Mouse (Mus musculus): ENCODE measurements at regions not wholly inside any gene's neighbourhood (a gene's known extent, or its start where the extent isn't known, plus 50 kb on each side); places are given as distances from the start of the nearest gene placed in this dataset.

DNA sequence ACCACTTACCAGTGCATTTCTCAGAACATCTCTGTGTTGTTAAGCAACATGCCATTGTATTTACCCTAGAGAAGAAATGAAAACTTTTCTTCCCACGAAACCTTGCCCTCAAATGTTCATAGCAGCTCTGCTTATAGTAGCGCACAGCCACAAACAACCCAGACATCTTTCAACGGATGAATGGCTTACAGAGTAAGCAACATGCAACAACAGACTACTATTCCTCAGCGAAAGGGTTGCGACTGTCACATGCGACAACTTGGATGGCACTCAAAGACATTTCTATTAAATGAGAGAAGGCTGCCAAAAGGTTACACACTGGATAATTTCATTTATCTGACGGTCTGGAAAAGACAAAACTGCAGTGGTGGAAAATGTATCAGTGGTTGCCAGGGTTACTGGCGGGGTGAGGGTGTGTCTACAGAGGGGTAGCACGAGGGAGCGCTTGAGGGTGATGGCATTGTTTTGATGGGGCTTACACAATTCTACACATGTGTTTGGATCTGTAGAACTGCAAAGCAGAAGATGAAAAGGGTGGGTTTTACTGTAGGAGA lies 101.0 kb upstream of the 1600014C23Rik start:
- ATAC-seq (ENCODE audit: insufficient number of reproducible peaks, insufficient read depth, low FRiP score, low read depth) = no peak
- H3K9me3 ChIP-seq (ENCODE audit: control insufficient read depth, low read length) = peaks cover 13% of the 10 kb centered on the region; the same call in 1 of the 2 replicates

GRCm38 (mm10) chr17:45830324-45830723 lies 96.7 kb upstream of the 1600014C23Rik start:
- Histone ChIP-seq H3K4me3 (ENCODE audit: control insufficient read depth in 1 of 2, insufficient read depth in 1 of 2, low read depth in 1 of 2, low read length in 2 of 2) (no peak overlapping the region), H3K9ac (ENCODE audit: low read length) (no peak overlapping the region), H3K4me2 (ENCODE audit: low read length) (no peak overlapping the region), H3K4me1 (ENCODE audit: control insufficient read depth in 2 of 2, insufficient read depth in 2 of 2, low read length in 2 of 2) (no peaks in the 10 kb centered on the region), H3K9me3 (ENCODE audit: control insufficient read depth, low read length) (peaks cover 13% of the 10 kb centered on the region; the same call in 1 of the 2 replicates), H3K36me3 (ENCODE audit: control insufficient read depth, insufficient read depth, low read length) (no peaks in the 10 kb centered on the region), H3K27me3 (ENCODE audit: control insufficient read depth, insufficient read depth, low read length) (no peaks in the 10 kb centered on the region), H3K27ac (replicated peaks in 1 of 2; ENCODE audit: control insufficient read depth in 1 of 2, insufficient read depth in 1 of 2, low read depth in 2 of 2, low read length in 2 of 2) (no peak overlapping the region)
- WGBS = 81% methylated on average over 5 of the region's 5 CpGs
- ATAC-seq (ENCODE audit: insufficient number of reproducible peaks, insufficient read depth, low FRiP score, low read depth) = no peak

More for the DNA sequence above, 101.0 kb upstream of the 1600014C23Rik start:
- Histone ChIP-seq H3K9ac (ENCODE audit: low read length) (no peak overlapping the region), H3K4me3 (ENCODE audit: control insufficient read depth in 1 of 2, insufficient read depth in 1 of 2, low read depth in 1 of 2, low read length in 2 of 2) (no peak overlapping the region), H3K27ac (replicated peaks in 1 of 2; ENCODE audit: control insufficient read depth in 1 of 2, insufficient read depth in 1 of 2, low read depth in 2 of 2, low read length in 2 of 2) (no peak overlapping the region), H3K36me3 (ENCODE audit: control insufficient read depth, insufficient read depth, low read length) (no peaks in the 10 kb centered on the region), H3K4me2 (ENCODE audit: low read length) (no peak overlapping the region), H3K27me3 (ENCODE audit: control insufficient read depth, insufficient read depth, low read length) (no peaks in the 10 kb centered on the region), H3K4me1 (ENCODE audit: control insufficient read depth in 2 of 2, insufficient read depth in 2 of 2, low read length in 2 of 2) (no peaks in the 10 kb centered on the region; a peak in 2 of 4 replicates)
- WGBS = 79% methylated on average over 10 of the region's 10 CpGs

- ATAC-seq (ENCODE audit: insufficient number of reproducible peaks, insufficient read depth, low FRiP score, low read depth) = no peak
- Histone ChIP-seq H3K4me2 (ENCODE audit: low read length) (no peak overlapping the region), H3K9ac (ENCODE audit: low read length) (no peak overlapping the region), H3K36me3 (ENCODE audit: control insufficient read depth, insufficient read depth, low read length) (no peaks in the 10 kb centered on the region), H3K27ac (replicated peaks in 1 of 2; ENCODE audit: control insufficient read depth in 1 of 2, insufficient read depth in 1 of 2, low read depth in 2 of 2, low read length in 2 of 2) (no peak overlapping the region), H3K27me3 (ENCODE audit: control insufficient read depth, insufficient read depth, low read length) (peaks cover 6% of the 10 kb centered on the region; the same call in 1 of the 2 replicates), H3K9me3 (ENCODE audit: control insufficient read depth, low read length) (peaks cover 13% of the 10 kb centered on the region; the same call in 1 of the 2 replicates), H3K4me1 (ENCODE audit: control insufficient read depth in 2 of 2, insufficient read depth in 2 of 2, low read length in 2 of 2) (no peaks in the 10 kb centered on the region), H3K4me3 (ENCODE audit: control insufficient read depth in 1 of 2, insufficient read depth in 1 of 2, low read depth in 1 of 2, low read length in 2 of 2) (no peak overlapping the region)
- whole genome bisulfite sequencing = 89% methylated on average over 9 of the region's 9 CpGs
These were observed 95.9 kb upstream of the 1600014C23Rik start for GRCm38 (mm10) chr17:45829571-45829970.

- Histone ChIP-seq H3K4me3 (ENCODE audit: control insufficient read depth in 1 of 2, insufficient read depth in 1 of 2, low read depth in 1 of 2, low read length in 2 of 2) (no peak overlapping the region), H3K9me3 (ENCODE audit: control insufficient read depth, low read length) (peaks cover 13% of the 10 kb centered on the region; the same call in 1 of the 2 replicates), H3K9ac (ENCODE audit: low read length) (no peak overlapping the region), H3K27ac (replicated peaks in 1 of 2; ENCODE audit: control insufficient read depth in 1 of 2, insufficient read depth in 1 of 2, low read depth in 2 of 2, low read length in 2 of 2) (no peak overlapping the region), H3K4me1 (ENCODE audit: control insufficient read depth in 2 of 2, insufficient read depth in 2 of 2, low read length in 2 of 2) (no peaks in the 10 kb centered on the region), H3K36me3 (ENCODE audit: control insufficient read depth, insufficient read depth, low read length) (no peaks in the 10 kb centered on the region), H3K27me3 (ENCODE audit: control insufficient read depth, insufficient read depth, low read length) (peaks cover 6% of the 10 kb centered on the region; the same call in 1 of the 2 replicates), H3K4me2 (ENCODE audit: low read length) (no peak overlapping the region)
- no peak for ATAC-seq (ENCODE audit: insufficient number of reproducible peaks, insufficient read depth, low FRiP score, low read depth)
- 82% methylated on average over 11 of the region's 11 CpGs for WGBS
These were observed 95.2 kb upstream of the 1600014C23Rik start for GRCm38 (mm10) chr17:45828843-45829242.

DNA sequence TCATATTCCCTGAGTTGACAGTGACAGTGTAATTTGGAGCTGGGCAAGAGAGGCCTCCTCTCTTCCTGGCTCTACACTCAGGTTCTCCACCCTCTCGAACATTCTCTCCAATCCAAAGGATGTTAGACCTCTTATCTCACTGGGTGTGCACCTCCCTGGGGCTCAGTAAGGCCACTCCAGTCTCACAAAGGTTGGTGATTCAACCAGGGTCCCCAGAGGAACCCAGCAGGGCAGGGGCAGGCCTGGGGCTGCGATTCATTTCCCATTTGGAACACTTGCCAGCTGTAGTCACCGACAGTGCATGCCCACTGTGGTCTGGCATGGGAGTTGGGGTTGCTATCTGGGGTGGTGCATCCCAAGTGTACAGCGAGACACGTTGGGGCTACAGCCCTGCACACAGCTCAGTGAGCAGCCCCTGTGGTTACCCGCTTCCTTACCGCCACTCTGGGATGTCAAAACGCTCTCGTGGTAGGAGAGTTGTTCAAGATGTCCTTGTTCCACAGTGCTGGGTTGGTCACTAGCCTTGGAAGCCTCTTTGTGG lies 94.7 kb upstream of the 1600014C23Rik start:
- WGBS = 83% methylated on average over 9 of the region's 9 CpGs
- Histone ChIP-seq H3K27ac (replicated peaks in 1 of 2; ENCODE audit: control insufficient read depth in 1 of 2, insufficient read depth in 1 of 2, low read depth in 2 of 2, low read length in 2 of 2) (no peak overlapping the region), H3K36me3 (ENCODE audit: control insufficient read depth, insufficient read depth, low read length) (no peaks in the 10 kb centered on the region), H3K9ac (ENCODE audit: low read length) (no peak overlapping the region), H3K9me3 (ENCODE audit: control insufficient read depth, low read length) (peaks cover 13% of the 10 kb centered on the region; the same call in 1 of the 2 replicates), H3K4me2 (ENCODE audit: low read length) (no peak overlapping the region), H3K27me3 (ENCODE audit: control insufficient read depth, insufficient read depth, low read length) (peaks cover 6% of the 10 kb centered on the region; the same call in 1 of the 2 replicates), H3K4me1 (ENCODE audit: control insufficient read depth in 2 of 2, insufficient read depth in 2 of 2, low read length in 2 of 2) (no peaks in the 10 kb centered on the region), H3K4me3 (ENCODE audit: control insufficient read depth in 1 of 2, insufficient read depth in 1 of 2, low read depth in 1 of 2, low read length in 2 of 2) (no peak overlapping the region)
- ATAC-seq (ENCODE audit: insufficient number of reproducible peaks, insufficient read depth, low FRiP score, low read depth) = no peak

- H3K9ac ChIP-seq (ENCODE audit: low read length) = no peak overlapping the region
- H3K36me3 ChIP-seq (ENCODE audit: control insufficient read depth, insufficient read depth, low read length) = no peaks in the 10 kb centered on the region
- no peak overlapping the region for H3K27ac ChIP-seq (replicated peaks in 1 of 2; ENCODE audit: control insufficient read depth in 1 of 2, insufficient read depth in 1 of 2, low read depth in 2 of 2, low read length in 2 of 2)
- ATAC-seq (ENCODE audit: insufficient number of reproducible peaks, insufficient read depth, low FRiP score, low read depth) = no peak
- H3K4me2 ChIP-seq (ENCODE audit: low read length) = no peak overlapping the region
- no peaks in the 10 kb centered on the region; the same call in 1 of the 2 replicates for H3K9me3 ChIP-seq (ENCODE audit: control insufficient read depth, low read length)
- 69% methylated on average over 8 of the region's 8 CpGs for WGBS
- no peaks in the 10 kb centered on the region for H3K4me1 ChIP-seq (ENCODE audit: control insufficient read depth in 2 of 2, insufficient read depth in 2 of 2, low read length in 2 of 2)
- no peak overlapping the region for H3K4me3 ChIP-seq (ENCODE audit: control insufficient read depth in 1 of 2, insufficient read depth in 1 of 2, low read depth in 1 of 2, low read length in 2 of 2)
- peaks cover 14% of the 10 kb centered on the region; the same call in 1 of the 2 replicates for H3K27me3 ChIP-seq (ENCODE audit: control insufficient read depth, insufficient read depth, low read length)
These were observed 91.3 kb upstream of the 1600014C23Rik start for GRCm38 (mm10) chr17:45824977-45825376.

DNA sequence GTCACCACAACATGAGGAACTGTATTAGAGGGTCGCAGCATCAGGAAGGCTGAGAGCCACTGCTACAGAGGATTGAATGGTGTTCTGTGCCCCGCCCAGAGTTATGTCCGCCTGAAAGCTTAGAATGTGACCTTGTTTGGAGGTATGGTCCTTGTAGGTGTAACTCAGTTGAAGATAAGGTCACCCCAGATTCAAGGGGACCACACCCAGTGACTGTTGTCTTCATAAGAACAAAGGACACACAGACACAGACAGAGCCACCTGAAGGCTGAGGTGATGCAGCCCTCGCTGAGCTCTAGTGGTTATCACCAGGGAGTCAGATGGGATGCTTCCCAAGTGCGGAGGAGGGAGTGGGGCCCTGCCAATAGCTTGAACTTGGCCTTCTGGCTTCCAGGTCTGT lies 89.9 kb upstream of the 1600014C23Rik start:
- no peak overlapping the region for H3K9ac ChIP-seq (ENCODE audit: low read length)
- WGBS = 71% methylated on average over 5 of the region's 5 CpGs
- no peak overlapping the region for H3K4me3 ChIP-seq (ENCODE audit: control insufficient read depth in 1 of 2, insufficient read depth in 1 of 2, low read depth in 1 of 2, low read length in 2 of 2)
- no peak for ATAC-seq (ENCODE audit: insufficient number of reproducible peaks, insufficient read depth, low FRiP score, low read depth)
- no peak overlapping the region for H3K27ac ChIP-seq (replicated peaks in 1 of 2; ENCODE audit: control insufficient read depth in 1 of 2, insufficient read depth in 1 of 2, low read depth in 2 of 2, low read length in 2 of 2)
- no peaks in the 10 kb centered on the region for H3K9me3 ChIP-seq (ENCODE audit: control insufficient read depth, low read length)
- H3K4me2 ChIP-seq (ENCODE audit: low read length) = no peak overlapping the region
- no peaks in the 10 kb centered on the region for H3K4me1 ChIP-seq (ENCODE audit: control insufficient read depth in 2 of 2, insufficient read depth in 2 of 2, low read length in 2 of 2)
- H3K27me3 ChIP-seq (ENCODE audit: control insufficient read depth, insufficient read depth, low read length) = peaks cover 18% of the 10 kb centered on the region
- no peaks in the 10 kb centered on the region for H3K36me3 ChIP-seq (ENCODE audit: control insufficient read depth, insufficient read depth, low read length)

GRCm38 (mm10) chr17:45822427-45822826 lies 88.8 kb upstream of the 1600014C23Rik start:
- Histone ChIP-seq H3K36me3 (ENCODE audit: control insufficient read depth, insufficient read depth, low read length) (no peaks in the 10 kb centered on the region), H3K4me3 (ENCODE audit: control insufficient read depth in 1 of 2, insufficient read depth in 1 of 2, low read depth in 1 of 2, low read length in 2 of 2) (no peak overlapping the region), H3K4me2 (ENCODE audit: low read length) (no peak overlapping the region), H3K9me3 (ENCODE audit: control insufficient read depth, low read length) (no peaks in the 10 kb centered on the region), H3K9ac (ENCODE audit: low read length) (no peak overlapping the region), H3K4me1 (ENCODE audit: control insufficient read depth in 2 of 2, insufficient read depth in 2 of 2, low read length in 2 of 2) (no peaks in the 10 kb centered on the region), H3K27ac (replicated peaks in 1 of 2; ENCODE audit: control insufficient read depth in 1 of 2, insufficient read depth in 1 of 2, low read depth in 2 of 2, low read length in 2 of 2) (no peak overlapping the region), H3K27me3 (ENCODE audit: control insufficient read depth, insufficient read depth, low read length) (peaks cover 18% of the 10 kb centered on the region)
- WGBS = 84% methylated on average over 17 of the region's 17 CpGs
- ATAC-seq (ENCODE audit: insufficient number of reproducible peaks, insufficient read depth, low FRiP score, low read depth) = no peak

Data from heart, embryonic 14.5 days (tissue).